Mouse (Mus musculus): Measurements from ENCODE around the gene Retsat. TPM values are rescaled to one million over a fixed set of nuclear protein-coding genes. Genes with fewer than 3 reads are reported as not detected.

Gene Retsat
- 2.8 and 4.7 TPM in 2 replicates for polyA plus RNA-seq (2012; rRNA removed)

GRCm38 (mm10) chr6:72597956-72598753, at the start of gene Retsat, which contains the start of gene Elmod3:
Gene Retsat (plus strand): TSS chr6:72598475.
Gene Elmod3 (minus strand): TSS chr6:72598413.

GRCm38 (mm10) chr6:72616643-72617288, 18.5 kb downstream of the Retsat start, which contains the start of gene Tgoln1:
Gene Tgoln1 (minus strand): TSS chr6:72617000.

Other genes starting within 250 kb of the Retsat start
- gene Tmem150a, start 243.0 kb upstream of the Retsat start, polyA plus RNA-seq (2012; rRNA removed) = 6.8 and 15.5 TPM in 2 replicates
- 64.9 and 70.5 TPM in 2 replicates for gene Rnf181, start 231.5 kb upstream of the Retsat start, polyA plus RNA-seq (2012; rRNA removed)
- 19.4 and 20.6 TPM in 2 replicates for gene Vamp5, start 218.0 kb upstream of the Retsat start, polyA plus RNA-seq (2012; rRNA removed)
- 60.3 and 66.4 TPM in 2 replicates for gene Vamp8, start 207.8 kb upstream of the Retsat start, polyA plus RNA-seq (2012; rRNA removed)
- gene Ggcx, start 184.2 kb upstream of the Retsat start, polyA plus RNA-seq (2012; rRNA removed) = 21.2 and 25.7 TPM in 2 replicates
- gene Mat2a, start 158.9 kb upstream of the Retsat start, polyA plus RNA-seq (2012; rRNA removed) = 269 and 319 TPM in 2 replicates
- gene Sh2d6, start 76.8 kb upstream of the Retsat start, polyA plus RNA-seq (2012; rRNA removed) = 0.34 and 0.55 TPM in 2 replicates
- gene Capg, start 54.1 kb upstream of the Retsat start, polyA plus RNA-seq (2012; rRNA removed) = 4.9 and 7.1 TPM in 2 replicates
- 7.8 and 11.3 TPM in 2 replicates for gene Elmod3, start 62 bp upstream of the Retsat start, polyA plus RNA-seq (2012; rRNA removed)
- 22.2 and 24.3 TPM in 2 replicates for gene Tgoln1, start 18.5 kb downstream of the Retsat start, polyA plus RNA-seq (2012; rRNA removed)
- gene Tcf7l1, start 190.8 kb downstream of the Retsat start, polyA plus RNA-seq (2012; rRNA removed) = 26.4 and 43.1 TPM in 2 replicates

All from central nervous system, embryonic 11.5 days (tissue).